ENCODE assay signal across 7 mouse cellular contexts in genomic region chr14:20081937-20082533, GRCm38 (mm10). TPM values are rescaled to one million over a fixed set of nuclear protein-coding genes. Genes with fewer than 3 reads are reported as not detected.
DNase-seq lines count a peak whose midpoint lies in the region; ATAC-seq lines count a peak whose summit lies in the region.

No protein-coding gene starts in this region.

- H3K27me3 ChIP-seq in lung, embryonic 15.5 days, result no peaks in the 10 kb centered on the region
- no peaks in the 10 kb centered on the region for H3K27me3 ChIP-seq in forebrain, embryonic 10.5 days (ENCODE audit: poor library complexity, severe bottlenecking)
- H3K27me3 ChIP-seq in limb, embryonic 12.5 days, result no peaks in the 10 kb centered on the region
- H3K27me3 ChIP-seq in stomach, embryonic 14.5 days (ENCODE audit: control insufficient read depth, insufficient read depth, low read length), result no peaks in the 10 kb centered on the region

- peaks cover 11% of the 10 kb centered on the region for H3K4me1 ChIP-seq in lung, embryonic 15.5 days
- H3K4me1 ChIP-seq in forebrain, embryonic 10.5 days, result peaks cover 30% of the 10 kb centered on the region
- peaks cover 18% of the 10 kb centered on the region for H3K4me1 ChIP-seq in limb, embryonic 12.5 days (replicated peaks)
- peaks cover 8% of the 10 kb centered on the region; the same call in 1 of the 2 replicates for H3K4me1 ChIP-seq in stomach, embryonic 14.5 days (ENCODE audit: control insufficient read depth, insufficient read depth, low read length)

- H3K9me3 ChIP-seq in lung, embryonic 15.5 days, result no peaks in the 10 kb centered on the region
- H3K9me3 ChIP-seq in forebrain, embryonic 10.5 days, result no peaks in the 10 kb centered on the region
- no peaks in the 10 kb centered on the region for H3K9me3 ChIP-seq in limb, embryonic 12.5 days
- no peaks in the 10 kb centered on the region for H3K9me3 ChIP-seq in stomach, embryonic 14.5 days (ENCODE audit: control insufficient read depth, low read depth, low read length)

- 64% methylated on average over 5 of the region's 5 CpGs for WGBS in lung, embryonic 15.5 days
- WGBS in forebrain, embryonic 10.5 days, result 79% methylated on average over 5 of the region's 5 CpGs
- 72% methylated on average over 5 of the region's 5 CpGs for WGBS in limb, embryonic 12.5 days
- WGBS in stomach, embryonic 14.5 days, result 68% methylated on average over 5 of the region's 5 CpGs

- H3K4me2 ChIP-seq in lung, embryonic 15.5 days, result peak overlapping the region; percentile 64
- H3K4me2 ChIP-seq in limb, embryonic 12.5 days, result peak overlapping the region; percentile 61
- H3K4me2 ChIP-seq in stomach, embryonic 14.5 days (replicated peaks; ENCODE audit: low read depth, low read length), result peak overlapping the region; percentile 83

- no peak for DNase-seq in lung, postnatal 25 days (ENCODE audit: low spot score)
- no peak for DNase-seq in forebrain, embryonic 10.5 days (ENCODE audit: extremely low spot score, low spot score)
- DNase-seq in gastrocnemius, postnatal 10 days, result no peak
- no peak for DNase-seq in left cerebral cortex, adult 8-10 months (ENCODE audit: low spot score in 2 of 2)

- H3K9ac ChIP-seq in lung, embryonic 15.5 days, result peak overlapping the region; percentile 61; the same call in 1 of the 2 replicates
- peak overlapping the region; percentile 78; the same call in 1 of the 2 replicates for H3K9ac ChIP-seq in limb, embryonic 12.5 days (replicated peaks)
- no peak overlapping the region; the same call in 1 of the 2 replicates for H3K9ac ChIP-seq in stomach, embryonic 14.5 days (replicated peaks; ENCODE audit: low read depth, low read length)

- ATAC-seq in lung, embryonic 15.5 days (ENCODE audit: borderline replicate concordance, extremely low read depth, low FRiP score, low TSS enrichment), result no peak
- no peak for ATAC-seq in limb, embryonic 12.5 days (ENCODE audit: insufficient number of reproducible peaks, insufficient read depth, low FRiP score, low TSS enrichment, low read depth)
- no peak for ATAC-seq in stomach, embryonic 14.5 days (ENCODE audit: insufficient number of reproducible peaks, insufficient read depth, low FRiP score, low read depth)

- H3K4me3 ChIP-seq in lung, embryonic 15.5 days, result peak overlapping the region; percentile 60
- peak overlapping the region; percentile 69 for H3K4me3 ChIP-seq in forebrain, embryonic 10.5 days
- H3K4me3 ChIP-seq in limb, embryonic 12.5 days (replicated peaks), result peak overlapping the region; percentile 58
- peak overlapping the region; percentile 53 for H3K4me3 ChIP-seq in stomach, embryonic 14.5 days (ENCODE audit: low read depth, low read length)

- no peaks in the 10 kb centered on the region for H3K36me3 ChIP-seq in lung, embryonic 15.5 days
- H3K36me3 ChIP-seq in forebrain, embryonic 10.5 days (replicated peaks), result no peaks in the 10 kb centered on the region; the same call in none of the 2 replicates
- 0 out of 2 replicates have a peak, but pooled peaks cover 5% of the 10 kb centered on the region for H3K36me3 ChIP-seq in limb, embryonic 12.5 days
- H3K36me3 ChIP-seq in stomach, embryonic 14.5 days (ENCODE audit: control insufficient read depth, insufficient read depth, low read length), result no peaks in the 10 kb centered on the region

- H3K27ac ChIP-seq in lung, embryonic 15.5 days, result peak overlapping the region; percentile 98
- peak overlapping the region; percentile 96 for H3K27ac ChIP-seq in forebrain, embryonic 10.5 days
- H3K27ac ChIP-seq in limb, embryonic 12.5 days, result peak overlapping the region; percentile 97
- peak overlapping the region; percentile 96 for H3K27ac ChIP-seq in stomach, embryonic 14.5 days (ENCODE audit: low read length)

RNA-seq across cellular contexts. Expression of gene Saysd1, which starts 56.3 kb away (rescaled TPM):
- 12.0 and 13.1 TPM in 2 replicates for polyA plus RNA-seq in lung, embryonic 15.5 days (2015; fragmentation: Nextera tagmentation; extraction: Ambion mirVana)
- 10.9 and 11.9 TPM in 2 replicates for polyA plus RNA-seq in forebrain, embryonic 10.5 days (2016; fragmentation: Nextera tagmentation; extraction: Ambion mirVana)
- 10.3 and 10.6 TPM in 2 replicates for polyA plus RNA-seq in limb, embryonic 12.5 days (2016; fragmentation: Nextera tagmentation; extraction: Ambion mirVana)
- 15.1 and 16.2 TPM in 2 replicates for polyA plus RNA-seq in stomach, embryonic 14.5 days (2014; fragmentation: Nextera tagmentation; extraction: Ambion mirVana)
- total RNA-seq in gastrocnemius, postnatal 10 days (2021), result 1 to 10 TPM; 2.0 to 2.2 TPM
- total RNA-seq in left cerebral cortex, adult 8-10 months (2022), result 1 to 10 TPM; 3.3 to 4.4 (median 4.0) TPM
